Mouse (Mus musculus) forebrain, postnatal 0 days (tissue): ENCODE data around the gene Ptpro. TPM values are rescaled to one million over a fixed set of nuclear protein-coding genes. Genes with fewer than 3 reads are reported as not detected.

ENCODE experiments used
- ATAC-seq: fragments of 200-750 bp; cut with Nextera tagmentation; 2 replicates; pipeline ENCODE4 v1.8.0; 2017; ENCODE audit warnings: mild to moderate bottlenecking, moderate library complexity
- DNase-seq: peaks from one replicate; pipeline ENCODE4 v3.0.0-alpha.2; 2015
- H3K27ac ChIP-seq: fragments of 300-500 bp; sonication (generic); 2 replicates; pipeline ENCODE4 v1.5.1; 2014; ENCODE audit warnings: low read depth, mild to moderate bottlenecking, antibody characterized with exemption, low read length, moderate library complexity, mixed read lengths
- H3K27me3 ChIP-seq: fragments of 300-500 bp; sonication (generic); 2 replicates; pipeline ENCODE4 v1.6.1; 2014; ENCODE audit warnings: mild to moderate bottlenecking, low read length, mixed read lengths; ENCODE audit not compliant: insufficient read depth
- H3K36me3 ChIP-seq: fragments of 300-500 bp; sonication (generic); 2 replicates; pipeline ENCODE4 v1.6.1; 2014; ENCODE audit warnings: mild to moderate bottlenecking, moderate library complexity; ENCODE audit not compliant: insufficient read depth
- H3K4me1 ChIP-seq: fragments of 300-500 bp; sonication (generic); 2 replicates; pipeline ENCODE4 v1.6.1; 2014; ENCODE audit warnings: antibody characterized with exemption; ENCODE audit not compliant: insufficient read depth
- H3K4me2 ChIP-seq: fragments of 300-500 bp; sonication (generic); 2 replicates; pipeline ENCODE4 v1.6.1; 2014; ENCODE audit warnings: low read depth, mild to moderate bottlenecking, moderate library complexity
- H3K4me3 ChIP-seq: fragments of 300-500 bp; sonication (generic); 2 replicates; pipeline ENCODE4 v1.5.1; 2014; ENCODE audit warnings: low read depth, low read length, mixed read lengths
- H3K9ac ChIP-seq: fragments of 300-500 bp; sonication (generic); 2 replicates; pipeline ENCODE4 v1.6.1; 2014; ENCODE audit warnings: mild to moderate bottlenecking
- H3K9me3 ChIP-seq: fragments of 300-500 bp; sonication (generic); 2 replicates; pipeline ENCODE4 v1.6.1; 2016; ENCODE audit warnings: low read length
- CTCF ChIP-seq: sonication (generic); IDR thresholded peaks from 2 replicates; pipeline ENCODE4 v1.5.1; 2016; ENCODE audit warnings: antibody characterized with exemption, control low read depth, low read depth
- WGBS: fragments of 180-500 bp; shearing (Covaris S2); extraction: QIAGEN DNeasy Blood & Tissue Kit; methylation state at CpG from one replicate; pipeline ENCODE4 v1.1.7; 2014; 5-methylcytosine and 5-hydroxymethylcytosine counted together
- polyA plus RNA-seq: library from polyadenylated mRNA; unstranded; fragments of >200 nt; fragmentation: Nextera tagmentation; extraction: Ambion mirVana; gene quantifications from 2 replicates; pipeline ENCODE4 v1.2.1, GENCODE M21; 2015
- total RNA-seq: library from RNA; depleted of rRNA; stranded (reverse); fragments of >200 nt; gene quantifications from 2 replicates; pipeline ENCODE4 v1.2.3, GENCODE M21; 2014

Ptpro gene
- total and polyA plus RNA-seq, 2 experiments from 2014 or later = 45.2 to 132 TPM

DNA sequence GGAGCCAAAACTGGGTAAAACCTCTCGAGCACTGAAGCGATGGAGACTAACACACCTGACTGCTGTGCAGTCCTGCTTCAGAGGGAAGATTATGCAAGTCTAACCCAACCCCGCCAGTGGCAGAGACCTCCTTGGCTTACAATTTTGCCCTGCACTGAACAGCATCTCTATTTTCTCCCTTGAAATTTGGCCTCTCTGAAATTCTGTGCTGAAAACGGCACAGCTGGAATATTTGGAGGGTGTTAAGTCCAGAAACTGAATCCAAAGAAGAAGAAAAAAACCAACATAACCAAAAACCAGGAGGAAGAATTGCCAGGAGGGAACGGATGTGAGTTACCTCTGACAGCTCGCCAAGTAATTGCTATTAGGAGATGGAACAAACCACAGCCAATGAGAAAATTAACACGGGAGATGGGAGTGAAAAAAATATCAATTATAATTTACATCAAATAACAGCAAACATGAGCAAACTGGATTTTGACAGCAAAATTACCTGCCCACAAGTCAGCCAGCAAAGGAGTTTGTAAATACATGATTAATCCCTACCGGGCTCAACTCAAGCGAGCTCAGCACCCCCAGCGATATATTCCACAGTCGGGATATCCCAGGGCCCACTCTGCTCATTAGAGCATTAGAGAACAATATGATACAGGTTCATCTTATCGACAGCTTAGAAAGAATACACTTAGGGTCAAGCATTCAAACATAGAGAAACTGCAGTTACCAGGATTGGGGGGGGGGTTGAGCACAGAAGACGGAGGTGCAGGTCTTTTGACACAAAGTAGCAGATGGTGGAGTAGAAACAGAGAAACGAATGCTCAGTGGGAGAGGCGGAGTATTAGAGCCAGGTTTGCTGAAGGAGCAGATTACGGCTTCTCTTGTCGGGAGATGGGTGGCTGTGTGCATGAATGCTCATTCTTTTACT lies 241.4 kb downstream of the Ptpro start:
- Histone ChIP-seq H3K36me3 (no peaks in the 10 kb centered on the region), H3K4me3 (no peak overlapping the region), H3K4me1 (no peaks in the 10 kb centered on the region), H3K27me3 (no peaks in the 10 kb centered on the region), H3K9ac (no peak overlapping the region), H3K9me3 (no peaks in the 10 kb centered on the region), H3K27ac (no peak overlapping the region), H3K4me2 (no peak overlapping the region)
- WGBS = 75% methylated on average over 17 of the region's 17 CpGs
- ATAC-seq = no peak
- no peak for TF ChIP-seq CTCF
- DNase-seq = no peak

- Histone ChIP-seq H3K9me3 (no peaks in the 10 kb centered on the region), H3K27me3 (no peaks in the 10 kb centered on the region), H3K9ac (no peak overlapping the region), H3K27ac (no peak overlapping the region), H3K4me1 (no peaks in the 10 kb centered on the region), H3K4me3 (no peak overlapping the region), H3K36me3 (no peaks in the 10 kb centered on the region), H3K4me2 (no peak overlapping the region)
- no peak for DNase-seq
- ATAC-seq = no peak
- TF ChIP-seq CTCF = no peak
These were observed 242.0 kb downstream of the Ptpro start for GRCm38 (mm10) chr6:137494136-137494475.

- Histone ChIP-seq H3K36me3 (no peaks in the 10 kb centered on the region), H3K4me3 (no peak overlapping the region), H3K27me3 (no peaks in the 10 kb centered on the region), H3K27ac (no peak overlapping the region), H3K9ac (no peak overlapping the region), H3K4me2 (no peak overlapping the region), H3K4me1 (no peaks in the 10 kb centered on the region), H3K9me3 (no peaks in the 10 kb centered on the region)
- no peak for ATAC-seq
- 63% methylated on average over 1 of the region's 1 CpGs for WGBS
- DNase-seq = no peak
- no peak for TF ChIP-seq CTCF
These were observed 242.7 kb downstream of the Ptpro start for GRCm38 (mm10) chr6:137494801-137495200.

DNA sequence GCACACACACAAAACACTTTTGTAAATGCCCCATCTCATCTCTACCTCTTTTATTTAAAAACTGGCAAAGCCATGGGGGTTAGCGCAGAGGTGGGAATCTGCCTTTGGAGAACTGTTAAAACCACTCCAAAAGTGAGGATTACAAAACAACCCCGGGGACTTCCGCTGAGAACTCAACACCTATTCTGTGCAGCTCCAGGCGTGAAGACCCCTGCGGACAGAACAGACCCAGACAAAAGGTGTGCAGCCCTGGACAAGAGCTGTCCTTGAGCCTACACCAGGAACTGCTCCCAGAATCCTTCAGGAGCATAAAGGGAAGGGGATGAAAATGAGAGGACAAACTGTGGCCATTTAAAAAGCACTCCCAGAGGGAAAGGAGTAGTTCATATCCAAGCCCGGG lies 243.1 kb downstream of the Ptpro start:
- 70% methylated on average over 6 of the region's 6 CpGs for WGBS
- DNase-seq = no peak
- Histone ChIP-seq H3K9ac (no peak overlapping the region), H3K27ac (no peak overlapping the region), H3K4me2 (no peak overlapping the region), H3K4me3 (no peak overlapping the region), H3K9me3 (no peaks in the 10 kb centered on the region), H3K4me1 (no peaks in the 10 kb centered on the region), H3K36me3 (no peaks in the 10 kb centered on the region), H3K27me3 (no peaks in the 10 kb centered on the region)
- no peak for TF ChIP-seq CTCF
- ATAC-seq = no peak

DNA sequence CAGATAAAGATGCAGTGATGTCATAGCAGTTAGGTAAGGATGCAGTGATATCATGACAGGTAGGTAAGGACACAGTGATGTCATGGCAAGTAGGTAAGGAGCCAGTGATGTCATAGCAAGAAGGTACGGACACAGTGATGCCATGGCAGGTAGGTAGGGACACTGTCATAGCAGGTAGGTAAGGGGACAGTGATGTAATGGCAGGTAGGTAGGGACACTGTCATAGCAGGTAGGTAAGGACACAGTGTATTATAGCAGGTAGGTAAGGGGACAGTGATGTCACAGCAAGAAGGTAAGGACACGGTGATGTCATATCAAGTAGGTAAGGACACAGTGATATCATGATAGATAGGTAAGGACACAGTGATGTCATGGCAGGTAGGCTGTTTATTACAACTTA lies 244.4 kb downstream of the Ptpro start:
- Histone ChIP-seq H3K27ac (no peak overlapping the region), H3K9me3 (no peaks in the 10 kb centered on the region), H3K4me2 (no peak overlapping the region), H3K4me3 (no peak overlapping the region), H3K27me3 (no peaks in the 10 kb centered on the region), H3K4me1 (no peaks in the 10 kb centered on the region), H3K36me3 (no peaks in the 10 kb centered on the region), H3K9ac (no peak overlapping the region)
- ATAC-seq (no peak), DNase-seq (no peak)
- no peak for TF ChIP-seq CTCF
- WGBS = 99% methylated on average over 2 of the region's 2 CpGs

DNA sequence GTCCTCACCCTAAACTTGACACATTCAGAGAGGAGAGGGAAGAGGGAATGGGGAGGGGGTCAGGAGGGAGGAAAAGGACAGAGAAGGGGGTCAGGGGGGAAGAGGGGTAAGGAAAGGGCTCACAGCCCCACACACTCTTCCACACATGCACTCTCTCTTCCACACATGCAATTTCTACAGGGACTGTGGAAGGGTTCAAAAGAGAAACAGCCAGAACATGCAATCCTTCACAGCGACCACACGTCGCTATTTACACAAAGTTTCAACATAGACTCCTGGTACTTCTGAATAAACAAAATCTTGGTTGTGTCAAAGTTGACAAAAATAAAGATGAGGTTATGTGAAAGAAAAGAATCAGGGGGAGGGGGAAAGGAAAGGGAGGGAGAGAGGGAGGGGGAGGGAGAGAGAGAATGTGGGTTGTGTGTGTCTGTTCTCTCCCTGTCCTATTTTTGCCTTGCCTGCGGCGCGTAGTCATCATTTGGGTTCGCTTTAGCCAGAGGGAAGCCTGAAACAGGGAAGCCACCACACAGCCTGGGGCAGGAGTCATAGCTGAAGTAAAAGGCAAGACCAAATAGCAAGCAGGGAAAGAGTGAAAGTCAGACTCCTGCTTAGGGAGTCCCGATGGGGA lies 245.2 kb downstream of the Ptpro start:
- TF ChIP-seq CTCF = no peak
- ATAC-seq = no peak
- H3K9me3 ChIP-seq = no peaks in the 10 kb centered on the region
- no peaks in the 10 kb centered on the region for H3K27me3 ChIP-seq
- H3K4me1 ChIP-seq = no peaks in the 10 kb centered on the region
- H3K4me2 ChIP-seq = no peak overlapping the region
- no peak overlapping the region for H3K4me3 ChIP-seq
- no peak for DNase-seq
- no peak overlapping the region for H3K27ac ChIP-seq
- H3K9ac ChIP-seq = no peak overlapping the region
- 85% methylated on average over 8 of the region's 8 CpGs for WGBS
- H3K36me3 ChIP-seq = no peaks in the 10 kb centered on the region

- H3K9me3 ChIP-seq = no peaks in the 10 kb centered on the region
- TF ChIP-seq CTCF = no peak
- no peak overlapping the region for H3K4me3 ChIP-seq
- H3K36me3 ChIP-seq = no peaks in the 10 kb centered on the region
- H3K4me1 ChIP-seq = no peaks in the 10 kb centered on the region
- H3K27ac ChIP-seq = no peak overlapping the region
- no peak for ATAC-seq
- no peak for DNase-seq
- no peak overlapping the region for H3K4me2 ChIP-seq
- 73% methylated on average over 6 of the region's 6 CpGs for WGBS
- H3K27me3 ChIP-seq = no peaks in the 10 kb centered on the region
- no peak overlapping the region for H3K9ac ChIP-seq
These were observed 246.7 kb downstream of the Ptpro start for GRCm38 (mm10) chr6:137498781-137499180.
